Mouse (Mus musculus): ENCODE data around the gene Svopl. TPM values are rescaled to one million over a fixed set of nuclear protein-coding genes. Genes with fewer than 3 reads are reported as not detected.
A peak's percentile ranks its signal among the peaks of the same experiment; 100 is the strongest.

Svopl gene
- polyA plus RNA-seq, 1 experiment = 13.5 TPM

- no peak for TF ChIP-seq CTCF (conservative IDR thresholded peaks at IDR 0.05; ENCODE audit: insufficient read depth, insufficient read length, low read depth, low read length)
- no peak for TF ChIP-seq POLR2A (IDR thresholded peaks at IDR 0.05; ENCODE audit: low read depth, low read length)
- Histone ChIP-seq H3K27ac (ENCODE audit: insufficient read depth, low read depth, low read length) (no peak overlapping the region), H3K36me3 (ENCODE audit: control insufficient read depth, insufficient read depth, low read length) (peaks cover 1% of the 10 kb centered on the region; the same call in 1 of the 2 replicates), H3K4me3 (ENCODE audit: insufficient read depth, low read depth, low read length) (no peak overlapping the region), H3K27me3 (replicated peaks; ENCODE audit: control insufficient read depth, insufficient read depth, low read length) (no peaks in the 10 kb centered on the region), H3K4me1 (ENCODE audit: control insufficient read depth, insufficient read depth, low read length) (no peaks in the 10 kb centered on the region)
- 43% methylated on average over 7 of the region's 7 CpGs for WGBS
- DNase-seq = peak; percentile 42
These were observed 14.8 kb downstream of the Svopl start for GRCm38 (mm10) chr6:38031924-38032540.

GRCm38 (mm10) chr6:38028205-38028604 lies 18.6 kb downstream of the Svopl start:
- Histone ChIP-seq H3K4me3 (ENCODE audit: insufficient read depth, low read depth, low read length) (no peak overlapping the region), H3K4me1 (ENCODE audit: control insufficient read depth, insufficient read depth, low read length) (no peaks in the 10 kb centered on the region), H3K27me3 (replicated peaks; ENCODE audit: control insufficient read depth, insufficient read depth, low read length) (no peaks in the 10 kb centered on the region), H3K36me3 (ENCODE audit: control insufficient read depth, insufficient read depth, low read length) (peaks cover 3% of the 10 kb centered on the region), H3K27ac (ENCODE audit: insufficient read depth, low read depth, low read length) (no peak overlapping the region)
- 52% methylated on average over 2 of the region's 2 CpGs for WGBS
- no peak for DNase-seq
- no peak for TF ChIP-seq CTCF (conservative IDR thresholded peaks at IDR 0.05; ENCODE audit: insufficient read depth, insufficient read length, low read depth, low read length)
- TF ChIP-seq POLR2A (IDR thresholded peaks at IDR 0.05; ENCODE audit: low read depth, low read length) = no peak

GRCm38 (mm10) chr6:38027771-38028170 lies 19.0 kb downstream of the Svopl start:
- Histone ChIP-seq H3K36me3 (ENCODE audit: control insufficient read depth, insufficient read depth, low read length) (peaks cover 3% of the 10 kb centered on the region), H3K4me3 (ENCODE audit: insufficient read depth, low read depth, low read length) (no peak overlapping the region), H3K27me3 (replicated peaks; ENCODE audit: control insufficient read depth, insufficient read depth, low read length) (no peaks in the 10 kb centered on the region), H3K4me1 (ENCODE audit: control insufficient read depth, insufficient read depth, low read length) (no peaks in the 10 kb centered on the region), H3K27ac (ENCODE audit: insufficient read depth, low read depth, low read length) (no peak overlapping the region)
- WGBS = 39% methylated on average over 1 of the region's 1 CpGs
- no peak for DNase-seq
- TF ChIP-seq CTCF (conservative IDR thresholded peaks at IDR 0.05; ENCODE audit: insufficient read depth, insufficient read length, low read depth, low read length) = no peak
- TF ChIP-seq POLR2A (IDR thresholded peaks at IDR 0.05; ENCODE audit: low read depth, low read length) = no peak

- H3K27ac ChIP-seq (ENCODE audit: insufficient read depth, low read depth, low read length) = no peak overlapping the region
- WGBS = 41% methylated on average over 7 of the region's 7 CpGs
- no peaks in the 10 kb centered on the region for H3K4me1 ChIP-seq (ENCODE audit: control insufficient read depth, insufficient read depth, low read length)
- H3K36me3 ChIP-seq (ENCODE audit: control insufficient read depth, insufficient read depth, low read length) = peaks cover 2% of the 10 kb centered on the region
- DNase-seq = no peak
- H3K27me3 ChIP-seq (replicated peaks; ENCODE audit: control insufficient read depth, insufficient read depth, low read length) = no peaks in the 10 kb centered on the region
- TF ChIP-seq CTCF (conservative IDR thresholded peaks at IDR 0.05; ENCODE audit: insufficient read depth, insufficient read length, low read depth, low read length) = no peak
- TF ChIP-seq POLR2A (IDR thresholded peaks at IDR 0.05; ENCODE audit: low read depth, low read length) = no peak
- no peak overlapping the region for H3K4me3 ChIP-seq (ENCODE audit: insufficient read depth, low read depth, low read length)
These were observed 23.5 kb downstream of the Svopl start for GRCm38 (mm10) chr6:38023284-38023683.

GRCm38 (mm10) chr6:38021406-38021805 lies 25.4 kb downstream of the Svopl start:
- no peaks in the 10 kb centered on the region for H3K27me3 ChIP-seq (replicated peaks; ENCODE audit: control insufficient read depth, insufficient read depth, low read length)
- H3K4me3 ChIP-seq (ENCODE audit: insufficient read depth, low read depth, low read length) = no peak overlapping the region
- H3K27ac ChIP-seq (ENCODE audit: insufficient read depth, low read depth, low read length) = no peak overlapping the region
- TF ChIP-seq CTCF (conservative IDR thresholded peaks at IDR 0.05; ENCODE audit: insufficient read depth, insufficient read length, low read depth, low read length) (no peak), POLR2A (IDR thresholded peaks at IDR 0.05; ENCODE audit: low read depth, low read length) (no peak)
- H3K4me1 ChIP-seq (ENCODE audit: control insufficient read depth, insufficient read depth, low read length) = no peaks in the 10 kb centered on the region
- H3K36me3 ChIP-seq (ENCODE audit: control insufficient read depth, insufficient read depth, low read length) = peaks cover 3% of the 10 kb centered on the region
- WGBS = 87% methylated on average over 7 of the region's 7 CpGs
- DNase-seq = no peak

GRCm38 (mm10) chr6:38012829-38013228 lies 34.0 kb downstream of the Svopl start:
- no peak overlapping the region for H3K27ac ChIP-seq (ENCODE audit: insufficient read depth, low read depth, low read length)
- H3K4me3 ChIP-seq (ENCODE audit: insufficient read depth, low read depth, low read length) = no peak overlapping the region
- peaks cover 2% of the 10 kb centered on the region; the same call in 1 of the 2 replicates for H3K36me3 ChIP-seq (ENCODE audit: control insufficient read depth, insufficient read depth, low read length)
- no peaks in the 10 kb centered on the region for H3K27me3 ChIP-seq (replicated peaks; ENCODE audit: control insufficient read depth, insufficient read depth, low read length)
- whole genome bisulfite sequencing = 96% methylated on average over 2 of the region's 2 CpGs
- no peaks in the 10 kb centered on the region for H3K4me1 ChIP-seq (ENCODE audit: control insufficient read depth, insufficient read depth, low read length)
- TF ChIP-seq POLR2A (IDR thresholded peaks at IDR 0.05; ENCODE audit: low read depth, low read length) (no peak), CTCF (conservative IDR thresholded peaks at IDR 0.05; ENCODE audit: insufficient read depth, insufficient read length, low read depth, low read length) (no peak)
- DNase-seq = no peak

- 7% methylated on average over 6 of the region's 6 CpGs for WGBS
- no peaks in the 10 kb centered on the region; the same call in 1 of the 2 replicates for H3K36me3 ChIP-seq (ENCODE audit: control insufficient read depth, insufficient read depth, low read length)
- TF ChIP-seq CTCF (conservative IDR thresholded peaks at IDR 0.05; ENCODE audit: insufficient read depth, insufficient read length, low read depth, low read length) = peak; percentile 75
- no peak for TF ChIP-seq POLR2A (IDR thresholded peaks at IDR 0.05; ENCODE audit: low read depth, low read length)
- peak; percentile 61 for DNase-seq
- H3K4me1 ChIP-seq (ENCODE audit: control insufficient read depth, insufficient read depth, low read length) = no peaks in the 10 kb centered on the region
- H3K27me3 ChIP-seq (replicated peaks; ENCODE audit: control insufficient read depth, insufficient read depth, low read length) = no peaks in the 10 kb centered on the region
- no peak overlapping the region for H3K27ac ChIP-seq (ENCODE audit: insufficient read depth, low read depth, low read length)
- H3K4me3 ChIP-seq (ENCODE audit: insufficient read depth, low read depth, low read length) = no peak overlapping the region
These were observed 39.3 kb downstream of the Svopl start for GRCm38 (mm10) chr6:38007459-38007858.
